Mouse (Mus musculus) myocyte (in vitro differentiated cells): ENCODE measurements around the gene Ece2.
A peak's percentile ranks its signal among the peaks of the same experiment; 100 is the strongest.

Source experiments
- SRF ChIP-seq: IDR thresholded peaks from one replicate; pipeline ENCODE4 v1.6.1; 2011; ENCODE audit warnings: low read depth; ENCODE audit not compliant: control insufficient read depth, insufficient read length
- USF1 ChIP-seq: IDR thresholded peaks from one replicate; pipeline ENCODE4 v1.6.1; 2011; ENCODE audit warnings: low read depth, mild to moderate bottlenecking, control low read depth, moderate library complexity

GRCm38 (mm10) chr16:20611357-20612227 is 18.0 kb upstream of the Ece2 start, which contains the start of the genes Eef1akmt4, Gm49333 and Alg3:
- peak; percentile 20 for TF ChIP-seq USF1
- TF ChIP-seq SRF: no peak
